Mouse (Mus musculus) cerebellum, adult 11-12 months (tissue): ENCODE data around the gene Map4k2.
"Not testable (repeated sequence)": the region's sequence is repeated elsewhere in the genome, so short reads cannot be mapped to it uniquely, and the experiment has no call there.

Source experiments
- DNase-seq: peaks from one replicate; pipeline ENCODE4 v3.0.0; 2022

Gene Map4k2

DNA sequence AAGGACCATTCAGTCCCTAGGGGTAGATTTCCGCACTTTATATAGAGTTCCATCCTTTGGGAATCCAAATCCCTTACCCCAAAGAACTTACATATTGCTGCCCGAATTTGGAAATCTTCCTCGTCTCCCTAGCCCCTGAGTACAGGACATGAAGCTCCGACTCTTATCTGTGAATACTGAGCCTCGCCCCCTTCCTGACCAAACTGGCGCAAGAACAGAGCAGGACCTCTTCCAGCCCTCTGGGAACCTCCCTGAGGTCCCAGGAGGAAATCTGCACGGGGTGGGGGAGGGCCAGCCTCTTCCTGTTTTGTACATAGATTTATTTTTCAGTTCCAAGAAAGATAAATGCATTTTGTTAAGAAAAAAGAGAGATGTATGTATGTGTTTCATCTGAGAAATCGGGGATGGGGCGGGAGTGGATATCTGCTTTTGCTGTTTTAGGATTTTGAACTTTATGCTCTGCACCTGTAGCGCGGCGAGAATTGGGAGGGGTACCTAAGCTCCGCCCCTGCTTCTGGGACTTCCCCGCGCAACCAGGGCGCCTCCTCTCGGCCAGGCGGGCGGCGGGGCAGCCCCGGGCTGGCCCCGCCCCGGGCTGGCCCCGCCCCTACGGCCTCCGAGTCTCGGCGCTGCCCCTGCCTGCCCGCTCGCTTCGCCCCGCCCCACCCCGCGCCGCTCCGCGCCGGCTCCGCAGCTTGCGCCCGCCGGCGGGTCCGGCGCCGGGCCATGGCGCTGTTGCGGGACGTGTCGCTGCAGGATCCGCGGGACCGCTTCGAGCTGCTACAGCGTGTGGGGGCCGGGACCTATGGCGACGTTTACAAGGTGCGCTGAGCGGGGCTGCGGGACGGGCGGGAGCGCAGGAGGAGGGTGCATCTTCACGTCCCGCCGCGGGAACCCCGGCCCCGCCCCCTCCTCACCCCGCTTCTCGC lies at the start of gene Map4k2:
TSS of gene Map4k2 (plus strand) at position 612 of the 929 bp plus-strand sequence.
- peak; percentile 83 for DNase-seq

- DNase-seq, result no peak
These were observed 48.7 kb upstream of the Map4k2 start for GRCm38 (mm10) chr19:6292262-6292661.

- DNase-seq, result no peak
These were observed 46.6 kb upstream of the Map4k2 start for GRCm38 (mm10) chr19:6294301-6294700.

DNA sequence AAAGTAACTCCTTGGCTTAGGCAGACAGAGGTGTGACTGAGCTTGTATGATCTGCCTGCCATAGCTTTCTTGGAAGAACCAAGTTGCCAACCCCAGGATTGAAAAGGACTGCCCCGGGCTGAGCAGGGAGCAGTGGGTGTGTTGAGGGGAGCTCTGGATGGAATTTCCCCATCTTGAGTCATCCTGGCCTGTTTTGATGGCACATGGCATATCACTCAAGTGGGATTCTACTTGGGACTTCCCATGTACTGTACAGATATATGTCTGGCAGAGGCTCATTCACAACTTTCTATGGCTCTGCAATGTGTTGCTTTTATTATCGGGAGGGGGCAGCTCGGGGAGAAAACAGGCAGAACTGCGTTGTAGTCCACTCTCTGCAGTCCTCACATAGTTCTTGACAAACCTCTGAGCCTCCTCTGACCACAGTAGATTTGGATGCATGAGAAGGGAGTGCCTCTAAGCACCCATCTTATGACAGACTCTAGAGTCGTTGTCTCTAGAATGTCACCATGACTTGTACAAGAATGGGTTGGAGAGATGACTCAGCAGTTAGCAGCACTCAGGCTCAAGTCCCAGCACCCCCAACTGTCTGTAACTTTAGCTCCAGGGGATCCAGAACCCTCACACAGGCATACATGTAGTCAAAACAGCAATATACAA lies 44.3 kb upstream of the Map4k2 start:
- DNase-seq, result no peak

GRCm38 (mm10) chr19:6297641-6298040 lies 43.3 kb upstream of the Map4k2 start:
- no peak for DNase-seq

GRCm38 (mm10) chr19:6299003-6299402 lies 41.9 kb upstream of the Map4k2 start:
- DNase-seq, result no peak

DNA sequence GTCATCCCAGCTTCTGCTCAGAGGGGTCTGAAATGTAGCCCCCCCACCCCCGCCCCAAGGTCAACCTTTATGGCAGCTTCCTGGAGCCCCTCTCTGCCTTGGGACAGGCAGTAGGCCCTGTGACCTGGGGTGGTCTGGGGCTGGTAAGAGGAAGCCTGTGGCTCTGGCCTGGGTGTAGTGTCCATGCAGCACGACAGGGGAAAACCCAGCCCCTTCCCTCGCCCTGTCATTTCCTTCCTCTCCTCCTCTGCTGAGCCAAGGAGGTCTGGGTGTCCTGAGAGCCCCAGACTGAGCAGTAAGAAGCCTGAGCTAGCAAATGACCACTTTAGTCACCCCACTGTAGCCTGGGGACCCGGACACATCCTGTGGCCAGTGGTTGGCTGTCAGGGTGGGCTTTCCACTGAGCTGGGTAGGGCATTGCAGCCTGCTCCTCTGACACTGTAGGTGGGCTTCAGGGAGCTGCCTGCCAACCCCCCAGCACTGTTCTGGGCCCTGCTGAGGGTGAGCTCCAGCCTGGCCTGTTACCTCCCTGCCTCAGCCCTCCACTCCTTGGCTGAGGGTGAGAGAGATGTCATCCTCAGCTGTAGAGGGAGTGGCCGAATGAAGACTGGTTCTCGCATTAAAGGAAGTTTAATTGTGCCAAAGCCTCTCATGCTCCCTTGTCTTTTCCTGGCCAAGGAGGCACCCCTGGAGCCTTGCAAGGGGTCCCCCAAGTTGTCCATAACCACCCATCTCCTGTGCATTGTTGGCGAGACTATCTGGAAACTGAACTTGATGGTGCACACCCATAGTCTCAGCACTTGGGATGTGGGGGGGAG lies 41.3 kb upstream of the Map4k2 start:
- no peak for DNase-seq

- DNase-seq, result no peak
These were observed 40.5 kb upstream of the Map4k2 start for GRCm38 (mm10) chr19:6300402-6300841.

- no peak for DNase-seq
These were observed 38.8 kb upstream of the Map4k2 start for GRCm38 (mm10) chr19:6302114-6302513.

DNA sequence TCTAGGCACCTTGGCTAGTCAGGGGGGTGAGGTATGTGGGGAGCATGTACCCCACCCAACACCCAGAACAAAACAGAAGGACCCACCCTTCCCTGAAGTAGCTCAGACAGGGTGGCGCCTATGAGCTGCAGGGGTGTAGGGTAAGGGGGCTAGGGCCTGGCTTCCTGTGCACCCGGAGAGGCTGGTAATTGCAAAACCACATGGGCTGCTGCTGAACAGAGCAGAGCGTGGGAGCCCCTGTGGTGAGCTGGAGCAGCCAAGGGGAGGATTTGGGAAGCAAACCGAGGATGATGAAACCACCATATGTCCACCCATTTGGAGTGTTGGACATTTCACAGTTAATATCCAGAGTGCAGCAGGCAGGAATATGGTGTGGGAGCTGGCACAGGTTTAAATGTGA lies 38.4 kb upstream of the Map4k2 start:
- peak; percentile 95 for DNase-seq

DNA sequence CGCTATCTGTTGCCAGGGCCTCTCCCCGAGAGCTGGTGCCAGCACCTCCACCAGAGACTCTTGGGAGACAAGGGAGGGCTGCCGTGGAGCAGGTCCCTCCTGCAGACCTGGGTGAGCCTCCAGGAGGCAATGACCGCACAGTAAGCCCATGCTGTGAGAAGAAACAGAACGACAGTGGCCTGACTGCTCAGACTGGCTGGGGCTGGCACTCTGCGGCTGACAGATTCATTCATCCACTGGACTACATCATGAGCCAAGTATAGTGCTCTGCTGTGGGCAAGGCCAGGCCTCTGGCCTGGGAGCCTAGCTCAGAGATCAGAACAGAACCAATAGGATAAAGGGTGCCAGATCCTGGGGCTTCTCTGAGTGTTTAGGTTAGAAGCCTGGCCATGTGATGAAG lies 37.1 kb upstream of the Map4k2 start:
- DNase-seq, result peak; percentile 77

DNA sequence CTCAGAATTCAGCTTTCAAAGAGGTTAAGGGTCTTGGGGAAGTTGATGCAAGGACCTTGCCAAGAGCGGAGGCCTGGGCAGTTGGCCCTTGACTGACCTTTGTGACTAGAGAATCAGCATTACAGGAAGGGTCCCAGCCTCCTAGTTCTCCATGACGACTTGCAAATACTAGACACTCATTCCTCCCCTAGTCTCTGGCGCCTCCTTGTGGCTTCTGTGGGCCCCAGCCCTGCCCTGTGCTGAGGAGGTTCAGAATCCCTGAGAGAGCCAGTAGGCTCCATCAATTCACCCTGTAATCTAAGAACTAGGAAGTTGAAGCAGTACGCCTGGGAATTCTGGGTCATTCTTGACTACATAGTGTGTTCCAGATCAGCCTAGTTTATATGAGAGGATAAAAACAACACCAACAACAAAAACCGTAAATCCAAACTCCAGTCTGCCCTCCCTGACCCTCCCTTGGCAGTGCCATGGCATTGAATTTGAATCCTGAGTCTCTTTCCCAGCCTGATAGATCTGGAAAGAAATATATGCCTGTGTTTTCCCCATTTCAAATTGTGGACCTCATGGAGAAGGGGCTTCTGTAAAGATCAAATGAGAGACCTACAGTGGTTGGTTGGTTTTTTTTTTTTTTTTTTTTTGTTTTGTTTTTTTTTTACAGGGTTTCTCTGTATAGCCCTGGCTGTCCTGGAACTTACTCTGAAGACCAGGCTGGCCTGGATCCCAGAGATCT lies 36.0 kb upstream of the Map4k2 start:
- peak; percentile 90 for DNase-seq

DNA sequence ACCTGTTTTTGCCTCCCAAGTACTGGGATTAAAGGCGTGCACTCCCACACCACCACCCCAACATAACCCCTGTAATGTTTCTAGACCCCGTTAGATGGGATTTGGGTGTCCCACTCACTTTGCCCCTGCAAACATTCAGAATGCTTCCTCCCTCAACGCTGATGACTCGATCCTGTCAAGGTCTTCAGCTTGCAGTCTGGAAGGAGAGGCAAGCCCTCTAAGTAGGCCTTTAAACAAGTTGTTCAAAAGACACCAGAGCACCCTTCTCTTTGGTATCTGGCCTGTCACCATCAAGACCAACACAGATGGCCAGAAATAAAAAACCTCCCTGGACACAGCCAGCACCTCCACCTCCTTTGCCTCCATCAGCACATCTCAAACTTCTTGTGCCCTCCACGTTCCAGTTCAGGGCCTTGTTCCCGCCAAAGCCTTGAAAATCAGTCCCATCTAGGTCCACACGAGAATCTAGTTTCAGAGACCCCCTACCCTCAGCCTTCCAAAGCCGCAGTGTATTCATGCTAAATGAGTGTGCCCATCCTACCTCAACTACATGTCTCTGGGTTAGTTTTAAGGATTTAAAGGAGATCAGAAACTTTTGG lies 35.3 kb upstream of the Map4k2 start:
- peak; percentile 63 for DNase-seq

GRCm38 (mm10) chr19:6306137-6306551 lies 34.8 kb upstream of the Map4k2 start, which contains the start of gene Cdc42bpg:
TSS of gene Cdc42bpg (plus strand) at chr19:6306456.
- peak; percentile 92 for DNase-seq

- DNase-seq, result peak; percentile 82
These were observed 34.3 kb upstream of the Map4k2 start for GRCm38 (mm10) chr19:6306586-6306985.

DNA sequence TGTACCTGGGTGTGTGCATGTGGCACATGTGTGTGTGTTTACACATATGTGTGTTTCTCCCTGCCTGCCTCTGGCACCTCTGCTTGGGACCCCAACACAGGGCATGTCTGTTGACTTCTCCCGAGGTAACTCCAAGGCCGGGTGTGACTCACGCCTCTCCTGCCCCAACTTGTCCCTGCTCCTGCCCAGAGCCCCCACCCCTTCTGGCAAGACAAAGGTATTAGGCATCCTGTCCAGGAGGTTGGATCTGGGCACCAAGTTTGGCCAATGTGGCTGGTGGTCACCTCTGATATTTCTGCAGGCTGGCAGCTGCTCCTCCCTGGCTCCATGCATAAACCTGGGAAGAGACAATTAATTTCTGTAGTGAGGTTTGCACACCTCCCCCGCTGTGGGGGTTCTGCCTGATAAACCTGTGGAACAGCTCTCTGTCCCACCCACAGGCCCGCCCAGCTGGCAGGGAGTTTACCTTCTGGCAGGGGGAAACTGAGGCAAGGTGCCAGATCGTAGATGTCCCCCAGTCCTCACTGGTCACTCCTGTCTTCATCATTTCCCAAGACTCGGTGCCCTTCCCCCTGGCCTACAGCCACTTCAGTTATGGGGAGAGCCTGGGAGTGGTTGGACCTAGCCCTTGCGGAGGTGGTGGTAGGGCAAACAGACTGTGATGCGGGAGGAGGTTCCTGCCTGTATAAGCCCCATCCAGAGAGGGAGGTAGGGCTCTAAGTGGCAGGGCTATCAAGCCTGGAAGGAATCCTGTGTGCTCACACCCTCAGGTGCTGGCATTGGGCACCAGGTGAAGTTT lies 33.0 kb upstream of the Map4k2 start:
- peak; percentile 81 for DNase-seq

DNA sequence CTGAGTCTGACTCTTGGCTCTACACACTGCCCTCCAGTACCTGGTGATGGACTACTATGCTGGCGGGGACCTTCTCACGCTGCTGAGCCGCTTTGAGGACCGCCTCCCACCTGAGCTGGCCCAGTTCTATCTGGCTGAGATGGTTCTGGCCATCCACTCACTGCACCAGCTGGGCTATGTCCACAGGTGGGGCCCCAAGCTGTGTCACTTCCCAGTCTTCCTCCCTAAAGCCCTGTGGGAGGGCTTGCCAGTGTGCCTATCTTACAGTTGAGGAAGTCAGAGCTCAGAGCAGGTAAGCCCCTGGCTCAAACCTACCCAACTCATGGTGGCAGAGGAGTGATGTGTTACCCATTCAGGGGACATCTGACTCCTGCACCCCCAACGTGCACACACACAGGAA lies 30.8 kb upstream of the Map4k2 start:
- peak; percentile 75 for DNase-seq

DNA sequence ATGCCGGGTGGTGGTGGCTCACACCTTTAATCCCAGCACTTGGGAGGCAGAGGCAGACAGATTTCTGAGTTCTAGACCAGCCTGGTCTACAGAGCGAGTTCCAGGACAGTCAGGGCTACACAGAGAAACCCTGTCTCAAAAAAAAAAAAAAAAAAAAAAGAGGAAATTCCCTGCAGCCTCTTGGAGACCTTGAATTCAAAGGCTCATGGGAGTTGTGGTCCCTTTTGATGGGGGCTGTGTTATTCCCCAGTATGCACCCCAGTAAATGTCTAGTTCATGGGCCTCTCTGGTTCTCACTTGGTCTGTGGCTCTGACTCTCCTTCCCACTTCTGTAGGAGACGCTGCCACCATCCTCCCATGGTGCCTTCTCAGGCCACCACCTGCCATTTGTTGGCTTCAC lies 29.2 kb upstream of the Map4k2 start:
- not testable (repeated sequence) for DNase-seq

DNA sequence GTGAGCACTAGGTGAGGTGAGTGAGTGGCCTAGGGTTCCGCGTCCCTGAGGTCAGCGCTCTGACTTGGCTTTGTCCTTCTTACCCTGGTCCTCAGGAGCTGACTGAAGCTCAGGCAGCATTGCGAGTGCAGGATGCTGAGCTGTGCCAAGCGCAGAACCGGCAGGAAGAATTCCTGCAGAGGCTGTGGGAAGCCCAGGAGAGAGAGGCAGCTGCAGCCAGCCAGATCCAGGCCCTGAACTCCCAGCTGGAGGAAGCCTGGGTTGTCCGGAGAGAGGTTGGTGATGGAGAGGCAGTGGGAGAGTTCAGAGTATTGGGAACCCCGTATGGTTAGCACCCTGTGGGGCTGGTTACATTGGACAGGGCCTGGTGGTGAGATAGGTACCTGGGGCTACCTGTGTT lies 27.1 kb upstream of the Map4k2 start:
- DNase-seq, result peak; percentile 58

DNA sequence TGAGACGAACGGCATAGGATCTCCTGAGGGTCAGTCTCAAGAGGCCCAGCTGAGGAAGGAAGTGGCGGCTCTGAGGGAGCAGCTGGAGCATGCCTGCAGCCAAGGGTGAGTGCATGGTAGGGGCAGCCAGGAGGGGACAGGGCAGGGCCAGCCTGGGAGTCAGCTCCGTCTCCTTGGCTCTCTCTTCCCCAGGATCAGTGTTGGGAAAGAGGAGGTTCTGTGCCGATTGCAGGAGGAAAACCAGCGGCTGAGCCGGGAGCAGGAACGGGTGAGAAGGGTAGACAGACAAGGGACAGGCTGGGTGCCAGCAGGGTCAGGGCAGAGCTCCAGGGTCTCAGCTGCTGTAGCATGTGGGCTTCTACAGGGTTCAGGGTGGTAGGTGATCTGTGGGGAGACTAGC lies 26.4 kb upstream of the Map4k2 start:
- DNase-seq, result peak; percentile 45

- DNase-seq, result peak; percentile 80
These were observed 25.4 kb upstream of the Map4k2 start for GRCm38 (mm10) chr19:6315573-6315972.
